Mouse (Mus musculus) cerebellum, adult 2 months (tissue): ENCODE results near the gene Ccdc12. TPM values are rescaled to one million over a fixed set of nuclear protein-coding genes. Genes with fewer than 3 reads are reported as not detected.

Experiments used
- DNase-seq, 2 experiments: peaks; one replicate each; pipeline ENCODE4 v3.0.0; 2021
- H3K27ac ChIP-seq: fragments of 200-500 bp; 2 replicates; pipeline ENCODE4 v1.5.1; 2012; ENCODE audit warnings: low read length, control low read depth, inconsistent platforms; ENCODE audit not compliant: insufficient read depth
- H3K27me3 ChIP-seq: fragments of 200-500 bp; 2 replicates; pipeline ENCODE4 v1.6.1; 2012; ENCODE audit warnings: inconsistent platforms, mild to moderate bottlenecking, low read length, moderate library complexity; ENCODE audit not compliant: control insufficient read depth, insufficient read depth
- H3K4me1 ChIP-seq: fragments of 200-500 bp; 2 replicates; pipeline ENCODE4 v1.6.1; 2011; ENCODE audit warnings: low read length; ENCODE audit not compliant: control insufficient read depth, insufficient read depth
- H3K4me3 ChIP-seq: fragments of 200-500 bp; replicated peaks from 2 replicates; pipeline ENCODE3; 2011; ENCODE audit warnings: mild to moderate bottlenecking, low read depth, low read length, control low read depth; ENCODE audit not compliant: insufficient read depth
- CTCF ChIP-seq: fragments of 200-500 bp; IDR thresholded peaks from 2 replicates; pipeline ENCODE4 v1.5.1; 2011; ENCODE audit warnings: low read depth, mild to moderate bottlenecking, control low read depth, low read length, moderate library complexity, borderline replicate concordance; ENCODE audit not compliant: insufficient read depth
- POLR2A ChIP-seq: fragments of 200-500 bp; IDR thresholded peaks from 2 replicates; pipeline ENCODE4 v1.6.1; 2011; ENCODE audit warnings: low read length, control low read depth, borderline replicate concordance; ENCODE audit not compliant: insufficient read depth
- WGBS: fragments of 180-500 bp; shearing (Covaris S2); methylation state at CpG from one replicate; pipeline ENCODE4 v1.1.7; 2018; 5-methylcytosine and 5-hydroxymethylcytosine counted together
- polyA plus RNA-seq: library from polyadenylated mRNA; depleted of rRNA; stranded (reverse); fragments of >200 nt; gene quantifications from 2 replicates; pipeline ENCODE4 v1.2.3, GENCODE M21; 2012

Gene Ccdc12
- polyA plus RNA-seq, 1 experiment, result 102 TPM

DNA sequence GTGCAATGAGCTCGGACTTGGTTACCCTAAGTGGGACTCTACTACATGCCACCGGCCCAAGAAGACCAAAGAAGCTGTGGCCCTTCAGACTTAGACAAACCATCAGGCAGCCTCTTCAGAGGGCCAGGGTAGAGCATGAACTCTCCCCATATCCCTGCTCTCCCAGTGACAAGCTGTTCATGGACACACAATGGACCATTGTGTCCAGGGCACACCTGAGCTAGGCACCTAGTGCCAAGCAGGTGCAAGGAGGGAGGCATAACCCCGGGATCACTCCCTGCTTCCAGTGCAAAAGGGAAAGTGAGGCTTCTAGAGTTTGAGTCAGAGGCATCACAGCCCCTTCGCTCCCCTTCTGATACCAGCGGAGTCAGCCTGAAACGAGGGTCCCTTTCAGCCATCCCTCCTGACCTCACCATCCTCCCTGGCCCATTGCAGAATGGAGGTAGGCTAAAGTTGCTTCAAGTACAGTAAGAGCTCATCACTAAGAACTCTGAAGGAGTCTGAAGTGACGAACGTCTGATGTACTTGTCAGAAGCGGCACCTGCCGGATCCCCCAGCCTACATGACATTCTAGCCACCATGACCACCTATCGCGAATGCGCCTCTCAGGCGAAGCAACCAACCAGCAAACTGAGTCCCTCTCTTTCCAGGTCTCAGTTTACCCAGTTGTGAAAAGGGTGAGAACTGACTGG, 3.2 kb upstream of the Ccdc12 start:
- peaks cover 17% of the 10 kb centered on the region for H3K4me1 ChIP-seq
- no peak for DNase-seq
- peak overlapping the region; percentile 54 for H3K4me3 ChIP-seq
- 26% methylated on average over 14 of the region's 14 CpGs for WGBS
- no peak overlapping the region for H3K27ac ChIP-seq
- TF ChIP-seq CTCF (no peak), POLR2A (no peak)
- no peaks in the 10 kb centered on the region for H3K27me3 ChIP-seq

DNA sequence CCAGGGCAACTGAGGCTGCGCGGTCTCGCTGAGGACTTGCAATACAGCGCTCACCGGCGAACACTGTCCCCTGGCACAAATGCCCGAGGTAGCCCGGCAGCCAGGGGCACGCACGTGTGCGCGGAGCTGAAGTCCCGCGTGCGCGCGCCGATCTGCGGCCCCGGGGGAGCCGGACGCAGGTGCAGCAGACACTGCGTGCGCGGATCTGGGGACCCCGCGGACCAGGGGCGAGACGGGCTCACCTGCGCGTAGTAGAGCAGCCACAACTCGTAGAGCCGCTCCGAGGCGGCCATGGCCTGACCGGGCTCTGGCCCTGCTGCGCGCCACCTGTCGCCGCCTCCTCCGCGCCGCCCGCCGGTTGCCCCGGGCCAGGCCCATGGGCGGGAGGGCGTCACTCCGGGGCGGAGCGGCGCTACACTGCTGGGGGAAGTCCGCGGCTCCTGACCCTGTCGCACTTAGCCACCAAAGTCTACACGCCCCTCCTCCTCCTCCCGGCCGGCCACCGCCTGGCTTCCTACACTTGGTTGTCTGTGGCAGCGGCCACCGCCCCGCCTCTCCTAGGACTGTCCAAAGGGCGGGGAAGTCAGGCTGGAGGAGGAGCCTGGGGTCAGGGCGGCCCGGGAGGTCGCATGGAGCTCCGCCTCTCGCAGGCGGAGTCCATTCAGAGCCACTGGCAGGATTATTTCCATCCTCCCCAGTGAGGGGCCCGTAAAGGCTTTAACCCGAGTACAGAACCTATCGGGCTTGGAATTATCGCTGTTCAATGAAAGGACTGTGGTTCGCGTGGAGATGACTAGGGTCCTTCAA, 2.4 kb upstream of the Ccdc12 start, which contains the start of gene Nbeal2:
TSS of gene Nbeal2 (minus strand) at position 507 of the 807 bp plus-strand sequence.
- Histone ChIP-seq H3K27ac (peak within 1 kb of the TSS; percentile 17; the same call in 1 of the 2 replicates), H3K4me1 (peaks cover 17% of the 10 kb centered on the region), H3K4me3 (peak within 1 kb of the TSS; percentile 54), H3K27me3 (no peaks in the 10 kb centered on the region)
- DNase-seq, result peak; percentile 89 to 90
- TF ChIP-seq CTCF (no peak), POLR2A (peak; percentile 52; the same call in 1 of the 2 replicates)
- whole genome bisulfite sequencing, result under 1% methylated on average over 70 of the region's 75 CpGs

DNA sequence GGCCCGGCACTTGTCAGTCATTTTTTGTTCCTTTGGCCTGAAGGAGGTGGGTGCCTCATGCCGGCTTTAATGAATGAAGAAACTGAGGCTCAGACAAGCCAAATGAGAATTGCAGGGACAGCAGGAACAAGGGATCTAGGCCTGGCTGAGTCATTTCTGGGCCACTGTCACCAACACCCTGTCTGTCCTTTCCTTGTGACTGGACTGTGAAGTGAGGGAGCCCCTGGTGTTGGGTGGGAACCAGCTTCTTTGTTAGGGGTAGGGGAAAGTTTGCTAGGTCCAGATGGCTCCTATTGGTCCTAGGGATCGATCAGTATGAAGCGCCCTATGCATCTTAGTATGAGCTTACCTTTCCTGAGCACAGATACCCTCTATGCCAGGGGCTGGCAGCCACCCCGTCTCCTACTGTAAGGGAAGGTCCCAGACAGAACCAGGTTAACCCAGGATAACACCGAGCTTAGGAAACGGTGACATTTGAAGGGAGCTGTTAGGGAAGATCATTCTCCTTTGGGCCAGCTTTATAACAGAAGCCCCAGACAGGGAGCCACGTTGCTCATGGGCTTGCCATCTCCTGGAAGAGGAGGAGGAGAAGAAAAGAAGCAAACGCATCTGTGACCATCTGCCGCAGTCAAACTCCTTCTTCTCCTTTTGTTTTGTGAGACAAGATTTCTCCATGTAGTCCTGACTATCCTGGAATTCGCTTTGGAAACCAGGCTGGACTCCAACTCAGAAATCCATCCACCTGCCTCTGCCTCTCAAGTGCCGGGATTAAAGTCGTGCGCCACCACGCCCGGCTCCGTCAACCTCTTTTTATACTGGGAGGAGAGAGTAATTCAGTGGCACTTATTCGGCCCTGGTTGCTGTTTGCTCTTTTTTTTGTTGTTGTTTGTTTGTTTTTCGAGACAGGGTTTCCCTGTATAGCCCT, 1.3 kb upstream of the Ccdc12 start:
- TF ChIP-seq CTCF, result no peak
- Histone ChIP-seq H3K27ac (peak overlapping the region; percentile 17; the same call in 1 of the 2 replicates), H3K27me3 (no peaks in the 10 kb centered on the region), H3K4me3 (peak overlapping the region; percentile 54), H3K4me1 (peaks cover 17% of the 10 kb centered on the region)
- 80% methylated on average over 19 of the region's 19 CpGs for WGBS
- no peak for DNase-seq

DNA sequence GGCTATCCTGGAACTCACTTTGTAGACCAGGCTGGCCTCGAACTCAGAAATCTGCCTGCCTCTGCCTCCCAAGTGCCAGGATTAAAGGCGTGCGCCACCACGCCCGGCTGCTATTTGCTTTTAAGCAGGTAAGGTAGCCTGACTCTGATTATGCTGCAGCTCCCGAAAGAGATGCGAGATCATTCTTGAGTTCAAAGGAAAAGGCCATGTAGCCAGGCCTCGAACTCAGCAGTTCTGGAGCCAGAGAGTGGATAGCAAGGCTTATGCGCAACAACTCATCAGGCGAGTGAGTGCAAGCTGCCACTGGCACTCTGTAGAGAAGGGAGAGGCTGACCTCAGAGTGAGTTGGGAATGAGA, 674 bp upstream of the Ccdc12 start:
- peak overlapping the region; percentile 58 for H3K27ac ChIP-seq
- TF ChIP-seq CTCF (no peak), POLR2A (no peak)
- H3K4me1 ChIP-seq, result peaks cover 23% of the 10 kb centered on the region
- 72% methylated on average over 10 of the region's 10 CpGs for WGBS
- no peaks in the 10 kb centered on the region for H3K27me3 ChIP-seq
- no peak for DNase-seq
- H3K4me3 ChIP-seq, result peak overlapping the region; percentile 71

- Histone ChIP-seq H3K4me3 (peak overlapping the region; percentile 71), H3K27ac (peak overlapping the region; percentile 90), H3K27me3 (no peaks in the 10 kb centered on the region), H3K4me1 (peaks cover 36% of the 10 kb centered on the region)
- DNase-seq, result peak; percentile 55 to 61
- WGBS, result 24% methylated on average over 13 of the region's 13 CpGs
- TF ChIP-seq CTCF (no peak), POLR2A (no peak)
Observed at GRCm38 (mm10) chr9:110657474-110658078, 1.3 kb downstream of the Ccdc12 start.

GRCm38 (mm10) chr9:110659521-110659920, 3.2 kb downstream of the Ccdc12 start:
- Histone ChIP-seq H3K27me3 (no peaks in the 10 kb centered on the region), H3K4me1 (peaks cover 31% of the 10 kb centered on the region), H3K4me3 (no peak overlapping the region), H3K27ac (no peak overlapping the region)
- 91% methylated on average over 12 of the region's 12 CpGs for WGBS
- no peak for TF ChIP-seq POLR2A
- no peak for DNase-seq

- no peak for TF ChIP-seq CTCF
- no peak for TF ChIP-seq POLR2A
- Histone ChIP-seq H3K4me3 (no peak overlapping the region), H3K27ac (no peak overlapping the region; the same call in 1 of the 2 replicates), H3K4me1 (peaks cover 26% of the 10 kb centered on the region), H3K27me3 (no peaks in the 10 kb centered on the region)
- no peak for DNase-seq
- 88% methylated on average over 2 of the region's 2 CpGs for WGBS
Observed at GRCm38 (mm10) chr9:110660208-110660607, 3.9 kb downstream of the Ccdc12 start.
